10 mouse cellular contexts compared by ENCODE assay signal in genomic region chr7:25235526-25235925, GRCm38 (mm10). TPM values are rescaled to one million over a fixed set of nuclear protein-coding genes. Genes with fewer than 3 reads are reported as not detected.
A peak's percentile ranks its signal among the peaks of the same experiment; 100 is the strongest.
DNase-seq lines count a peak whose midpoint lies in the region; TF ChIP-seq lines count a peak whose summit lies in the region.
"Had no signal": no experiment of that assay in that cellular context is flagged by ENCODE, and none has a peak within 500 bp of the region (broad histone marks: within the 10 kb centered on the region; RNA-seq: fewer than 3 reads in every experiment).

No protein-coding gene starts in this region.

- peaks cover 58% of the 10 kb centered on the region for H3K4me1 ChIP-seq in thymus, adult 2 months (replicated peaks; ENCODE audit: control insufficient read depth, insufficient read depth, low read length)

- H3K4me3 ChIP-seq in thymus, adult 2 months (ENCODE audit: control insufficient read depth, insufficient read depth, low read length), result no peak overlapping the region

- WGBS in thymus, adult 2 months, result 98% methylated on average over 5 of the region's 5 CpGs

- TF ChIP-seq POLR2A in thymus, adult 2 months (IDR thresholded peaks at IDR 0.05; ENCODE audit: control insufficient read depth, extremely low read depth, insufficient read depth, low read length, poor library complexity), result no peak

- H3K27me3 ChIP-seq in thymus, adult 2 months (ENCODE audit: control insufficient read depth, insufficient read depth, low read length), result no peaks in the 10 kb centered on the region

- no peak overlapping the region for H3K27ac ChIP-seq in thymus, adult 2 months (ENCODE audit: control insufficient read depth, insufficient read depth, low read length)

- no peak for TF ChIP-seq CTCF in thymus, adult 2 months (IDR thresholded peaks at IDR 0.05; ENCODE audit: borderline replicate concordance, control insufficient read depth, extremely low read depth, insufficient read depth, low read length, poor library complexity)

- DNase-seq in cerebellum, postnatal 25 days, result peak; percentile 10 to 16
- DNase-seq in cerebellum, postnatal 4 days (ENCODE audit: low spot score in 2 of 2), result no peak
- peak; percentile 11 for DNase-seq in kidney, adult 11 months
- DNase-seq in kidney, postnatal 10 days, result no peak
- peak; percentile 24 for DNase-seq in thymus, postnatal 4 days
- no peak for DNase-seq in thymus, adult 2 months
- no peak for DNase-seq in layer of hippocampus, postnatal 36 days
- no peak for DNase-seq in spleen, postnatal 10 days (ENCODE audit: low spot score in 2 of 2)
- DNase-seq: adrenal gland, adult 2 months; gastrocnemius, postnatal 14 days had no signal

- H3K36me3 ChIP-seq in thymus, adult 2 months (ENCODE audit: control insufficient read depth, insufficient read depth, low read length), result peaks cover 9% of the 10 kb centered on the region

RNA-seq across cellular contexts. Expression of gene Gsk3a, which starts 2.1 kb away (rescaled TPM):
- polyA plus RNA-seq in thymus, adult 2 months (2012; rRNA removed), result 332 and 343 TPM in 2 replicates
- total RNA-seq in layer of hippocampus, postnatal 36 days (2021), result 100 to 1,000 TPM; 195 to 201 TPM

RNA-seq across cellular contexts. Expression of gene Zfp526, which starts 14.3 kb away (rescaled TPM):
- 38.2 and 46.5 TPM in 2 replicates for polyA plus RNA-seq in thymus, adult 2 months (2012; rRNA removed)
- total RNA-seq in layer of hippocampus, postnatal 36 days (2021), result 10 to 100 TPM; 11.6 to 12.5 TPM

RNA-seq across cellular contexts. Expression of gene Erf, which starts 15.0 kb away (rescaled TPM):
- 59.4 and 60.4 TPM in 2 replicates for polyA plus RNA-seq in thymus, adult 2 months (2012; rRNA removed)
- 10 to 100 TPM; 34.3 to 35.4 TPM for total RNA-seq in layer of hippocampus, postnatal 36 days (2021)

RNA-seq across cellular contexts. Expression of gene Dedd2, which starts 15.1 kb away (rescaled TPM):
- 93.6 and 102 TPM in 2 replicates for polyA plus RNA-seq in thymus, adult 2 months (2012; rRNA removed)
- total RNA-seq in layer of hippocampus, postnatal 36 days (2021), result 10 to 100 TPM; 26.1 to 28.0 TPM

RNA-seq across cellular contexts. Expression of gene Cic, which starts 32.0 kb away (rescaled TPM):
- 270 and 297 TPM in 2 replicates for polyA plus RNA-seq in thymus, adult 2 months (2012; rRNA removed)
- 100 to 1,000 TPM; 173 to 213 TPM for total RNA-seq in layer of hippocampus, postnatal 36 days (2021)

Comparison
In these comparisons a context has a peak if more than half of its experiments do, and no peak if none do; other contexts are left out.
1. DNase-seq: peak in cerebellum, postnatal 25 days (2 of 2), kidney, adult 11 months (single experiment) and thymus, postnatal 4 days (single experiment); none in cerebellum, postnatal 4 days (0 of 2), kidney, postnatal 10 days (single experiment), thymus, adult 2 months (single experiment), layer of hippocampus, postnatal 36 days (0 of 2) and spleen, postnatal 10 days (0 of 2).